Mouse (Mus musculus) thymus, adult 2 months (tissue): Measurements from ENCODE around the gene Scp2. TPM values are rescaled to one million over a fixed set of nuclear protein-coding genes. Genes with fewer than 3 reads are reported as not detected.

Experiments
- DNase-seq: peaks from one replicate; pipeline ENCODE4 v3.0.0; 2021
- H3K27ac ChIP-seq: fragments of 200-500 bp; 2 replicates; pipeline ENCODE4 v1.5.1; 2012; ENCODE audit warnings: low read length, control low read depth; ENCODE audit not compliant: control insufficient read depth, insufficient read depth
- H3K27me3 ChIP-seq: fragments of 200-500 bp; 2 replicates; pipeline ENCODE4 v1.6.1; 2012; ENCODE audit warnings: mild to moderate bottlenecking, low read length, moderate library complexity, mixed read lengths; ENCODE audit not compliant: control insufficient read depth, insufficient read depth
- H3K36me3 ChIP-seq: fragments of 200-500 bp; 2 replicates; pipeline ENCODE4 v1.6.1; 2012; ENCODE audit warnings: mild to moderate bottlenecking, low read length, moderate library complexity; ENCODE audit not compliant: control insufficient read depth, insufficient read depth
- H3K4me1 ChIP-seq: fragments of 200-500 bp; replicated peaks from 2 replicates; pipeline ENCODE4 v1.6.1; 2012; ENCODE audit warnings: low read length; ENCODE audit not compliant: control insufficient read depth, insufficient read depth
- H3K4me3 ChIP-seq: fragments of 200-500 bp; 2 replicates; pipeline ENCODE4 v1.5.1; 2012; ENCODE audit warnings: mild to moderate bottlenecking, low read length, control low read depth, moderate library complexity; ENCODE audit not compliant: control insufficient read depth, insufficient read depth
- CTCF ChIP-seq: fragments of 200-500 bp; IDR thresholded peaks from 2 replicates; pipeline ENCODE4 v1.5.1; 2012; ENCODE audit warnings: mild to moderate bottlenecking, control low read depth, low read length, moderate library complexity, borderline replicate concordance; ENCODE audit not compliant: control insufficient read depth, poor library complexity, insufficient read depth; ENCODE audit errors: extremely low read depth
- POLR2A ChIP-seq: fragments of 200-500 bp; IDR thresholded peaks from 2 replicates; pipeline ENCODE4 v1.6.1; 2012; ENCODE audit warnings: mild to moderate bottlenecking, low read length, control low read depth, moderate library complexity; ENCODE audit not compliant: control insufficient read depth, poor library complexity, insufficient read depth; ENCODE audit errors: extremely low read depth
- WGBS: fragments of 180-500 bp; shearing (Covaris S2); methylation state at CpG from one replicate; pipeline ENCODE4 v1.1.7; 2018; 5-methylcytosine and 5-hydroxymethylcytosine counted together
- polyA plus RNA-seq: library from polyadenylated mRNA; depleted of rRNA; stranded (reverse); fragments of >200 nt; gene quantifications from 2 replicates; pipeline ENCODE4 v1.2.3, GENCODE M21; 2012

Scp2 gene
- polyA plus RNA-seq, 1 experiment, result 103 TPM

DNA sequence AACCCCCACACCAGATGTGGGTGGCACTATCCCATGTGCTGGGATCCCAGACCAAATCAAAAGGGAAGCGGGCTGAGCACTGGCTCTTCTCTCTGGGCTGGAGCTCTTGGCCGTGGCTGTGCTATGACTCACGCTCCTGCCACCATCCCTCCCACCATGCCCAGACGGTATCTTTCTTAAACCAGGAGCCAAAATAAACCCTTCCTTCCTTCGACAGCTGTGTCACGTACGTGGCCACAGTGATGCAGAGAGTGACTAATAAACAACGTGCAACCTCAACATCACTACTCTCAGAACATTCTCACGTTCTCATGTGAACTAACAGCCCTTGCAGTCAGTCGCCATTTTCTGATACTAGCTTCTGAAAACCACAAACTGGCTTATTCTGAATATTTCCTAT lies 86.6 kb downstream of the Scp2 start:
- no peak overlapping the region for H3K27ac ChIP-seq
- H3K36me3 ChIP-seq, result peaks cover 34% of the 10 kb centered on the region
- H3K4me1 ChIP-seq, result no peaks in the 10 kb centered on the region
- no peak for TF ChIP-seq POLR2A
- TF ChIP-seq CTCF, result no peak
- 88% methylated on average over 10 of the region's 10 CpGs for WGBS
- no peak overlapping the region for H3K4me3 ChIP-seq
- H3K27me3 ChIP-seq, result no peaks in the 10 kb centered on the region
- no peak for DNase-seq

DNA sequence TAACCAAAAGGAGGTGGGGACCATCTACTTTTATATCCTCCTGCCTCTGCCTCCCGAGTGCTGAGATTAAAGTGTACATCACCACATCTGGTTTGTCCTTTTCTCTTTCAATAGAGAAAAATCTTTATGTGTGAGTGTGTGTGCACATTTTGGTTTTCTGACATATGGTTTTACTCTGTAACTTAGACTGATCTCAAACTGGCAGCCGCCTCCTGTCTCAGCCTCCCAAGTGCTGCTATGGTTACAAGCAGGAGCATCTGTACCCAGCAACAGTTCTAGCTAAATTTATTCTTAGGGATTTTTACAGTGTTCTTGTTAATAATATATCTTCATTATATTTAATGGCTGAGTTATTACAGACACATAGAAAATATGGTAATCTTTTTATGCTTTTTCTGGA lies 87.6 kb downstream of the Scp2 start:
- 95% methylated on average over 2 of the region's 2 CpGs for WGBS

DNA sequence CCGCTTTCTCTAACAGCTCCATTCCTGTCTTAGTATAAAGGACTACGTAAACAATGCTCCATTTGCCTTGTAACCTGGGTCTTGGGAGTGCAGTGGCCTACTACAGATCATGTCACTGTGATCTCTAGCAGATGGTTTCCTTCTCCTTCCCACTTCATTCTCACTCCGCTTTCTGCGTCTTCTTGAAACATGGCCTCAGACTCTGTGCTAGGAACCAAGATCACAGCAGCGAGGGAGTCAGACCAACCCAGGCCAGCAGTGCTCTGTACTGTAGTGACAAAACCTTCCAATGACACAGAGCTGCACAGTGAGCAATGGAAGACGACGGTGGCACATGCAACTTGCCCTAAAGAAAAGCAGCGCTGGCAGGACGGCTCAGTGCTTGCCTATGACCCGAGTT lies 88.9 kb downstream of the Scp2 start:
- 97% methylated on average over 10 of the region's 10 CpGs for WGBS
- no peak for DNase-seq
- H3K4me1 ChIP-seq, result no peaks in the 10 kb centered on the region
- TF ChIP-seq POLR2A (no peak), CTCF (no peak)
- H3K36me3 ChIP-seq, result peaks cover 36% of the 10 kb centered on the region
- H3K27me3 ChIP-seq, result no peaks in the 10 kb centered on the region
- H3K4me3 ChIP-seq, result no peak overlapping the region
- H3K27ac ChIP-seq, result no peak overlapping the region

More for the DNA sequence above, 87.6 kb downstream of the Scp2 start:
- Histone ChIP-seq H3K4me1 (no peaks in the 10 kb centered on the region), H3K27me3 (no peaks in the 10 kb centered on the region), H3K27ac (no peak overlapping the region), H3K4me3 (no peak overlapping the region), H3K36me3 (peaks cover 33% of the 10 kb centered on the region)
- no peak for TF ChIP-seq POLR2A
- TF ChIP-seq CTCF, result no peak
- DNase-seq, result no peak

DNA sequence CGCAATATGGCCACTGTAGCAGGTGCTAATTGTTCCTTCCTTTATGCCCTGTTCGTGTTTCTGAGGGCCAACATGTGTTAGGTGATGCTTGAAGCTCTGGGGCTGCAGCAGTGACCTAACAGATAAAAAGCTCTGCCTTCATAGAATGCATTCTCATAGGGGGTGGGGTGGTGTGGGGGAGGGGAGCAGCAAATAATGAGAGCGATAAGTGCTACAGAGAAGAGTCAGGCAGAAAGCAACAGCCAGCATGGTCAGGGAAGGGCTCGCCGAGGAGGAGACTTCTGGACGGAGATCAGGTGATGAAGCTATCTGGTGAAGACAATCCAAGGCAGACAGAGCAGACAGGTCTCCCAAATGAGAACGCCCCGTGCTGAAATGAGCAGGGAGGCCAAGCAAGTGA lies 92.1 kb downstream of the Scp2 start:
- Histone ChIP-seq H3K4me3 (no peak overlapping the region), H3K36me3 (peaks cover 30% of the 10 kb centered on the region), H3K27me3 (no peaks in the 10 kb centered on the region), H3K4me1 (no peaks in the 10 kb centered on the region), H3K27ac (no peak overlapping the region)
- no peak for TF ChIP-seq CTCF
- no peak for TF ChIP-seq POLR2A
- DNase-seq, result no peak
- 96% methylated on average over 8 of the region's 8 CpGs for WGBS

DNA sequence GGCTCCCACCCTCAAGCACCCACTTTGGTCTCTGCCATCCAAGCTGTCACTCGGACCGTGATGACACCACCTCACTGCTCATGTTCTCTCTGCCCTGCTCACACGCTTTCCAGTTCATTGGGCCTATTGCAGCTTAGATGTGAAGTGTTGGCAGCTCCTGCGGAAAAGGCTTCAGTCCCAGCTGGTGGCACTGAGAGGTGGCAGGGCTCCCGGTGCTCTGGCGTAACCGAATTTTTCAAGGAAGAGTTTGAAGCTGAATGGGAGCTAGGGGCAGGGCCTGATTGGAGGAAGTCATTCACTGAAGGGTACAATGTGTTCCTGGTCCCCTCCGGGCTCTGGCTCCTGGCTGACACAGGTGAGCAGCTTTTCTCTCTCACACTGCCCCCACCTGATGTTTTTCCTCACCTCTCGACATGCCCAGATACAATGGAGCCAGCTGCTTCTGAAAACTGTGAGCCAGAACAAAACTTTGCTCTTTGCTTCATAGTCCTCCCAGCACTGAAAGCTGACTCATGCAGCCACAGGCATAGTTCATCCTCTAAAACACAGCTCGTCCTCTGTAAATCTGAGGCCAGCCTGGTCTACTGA lies 93.0 kb downstream of the Scp2 start:
- WGBS, result 95% methylated on average over 10 of the region's 10 CpGs
- Histone ChIP-seq H3K27me3 (no peaks in the 10 kb centered on the region), H3K36me3 (peaks cover 34% of the 10 kb centered on the region), H3K27ac (no peak overlapping the region), H3K4me1 (no peaks in the 10 kb centered on the region), H3K4me3 (no peak overlapping the region)
- no peak for DNase-seq
- TF ChIP-seq CTCF (no peak), POLR2A (no peak)

DNA sequence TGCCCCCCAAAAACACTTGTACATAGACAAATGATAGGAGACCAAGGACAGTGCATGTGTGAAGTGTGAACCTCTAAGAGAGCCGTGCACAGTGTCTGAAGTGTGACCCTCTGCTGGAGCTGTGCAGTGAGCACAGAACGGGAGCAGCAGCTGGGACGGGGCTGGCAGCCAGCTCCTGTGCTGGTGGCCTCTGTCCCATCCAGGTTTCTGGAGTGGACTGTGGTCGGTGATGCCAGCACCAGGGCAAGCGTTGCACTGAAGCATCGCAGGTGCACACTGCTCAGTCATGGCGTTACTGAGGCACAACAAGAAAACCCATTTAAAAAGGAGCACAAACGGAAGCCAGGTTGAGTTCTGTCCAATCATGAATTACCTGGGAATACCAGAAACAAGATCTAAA lies 98.7 kb downstream of the Scp2 start:
- Histone ChIP-seq H3K27ac (no peak overlapping the region), H3K36me3 (peaks cover 16% of the 10 kb centered on the region), H3K4me1 (no peaks in the 10 kb centered on the region), H3K27me3 (no peaks in the 10 kb centered on the region), H3K4me3 (no peak overlapping the region)
- TF ChIP-seq POLR2A (no peak), CTCF (no peak)
- WGBS, result 96% methylated on average over 8 of the region's 8 CpGs
- no peak for DNase-seq

DNA sequence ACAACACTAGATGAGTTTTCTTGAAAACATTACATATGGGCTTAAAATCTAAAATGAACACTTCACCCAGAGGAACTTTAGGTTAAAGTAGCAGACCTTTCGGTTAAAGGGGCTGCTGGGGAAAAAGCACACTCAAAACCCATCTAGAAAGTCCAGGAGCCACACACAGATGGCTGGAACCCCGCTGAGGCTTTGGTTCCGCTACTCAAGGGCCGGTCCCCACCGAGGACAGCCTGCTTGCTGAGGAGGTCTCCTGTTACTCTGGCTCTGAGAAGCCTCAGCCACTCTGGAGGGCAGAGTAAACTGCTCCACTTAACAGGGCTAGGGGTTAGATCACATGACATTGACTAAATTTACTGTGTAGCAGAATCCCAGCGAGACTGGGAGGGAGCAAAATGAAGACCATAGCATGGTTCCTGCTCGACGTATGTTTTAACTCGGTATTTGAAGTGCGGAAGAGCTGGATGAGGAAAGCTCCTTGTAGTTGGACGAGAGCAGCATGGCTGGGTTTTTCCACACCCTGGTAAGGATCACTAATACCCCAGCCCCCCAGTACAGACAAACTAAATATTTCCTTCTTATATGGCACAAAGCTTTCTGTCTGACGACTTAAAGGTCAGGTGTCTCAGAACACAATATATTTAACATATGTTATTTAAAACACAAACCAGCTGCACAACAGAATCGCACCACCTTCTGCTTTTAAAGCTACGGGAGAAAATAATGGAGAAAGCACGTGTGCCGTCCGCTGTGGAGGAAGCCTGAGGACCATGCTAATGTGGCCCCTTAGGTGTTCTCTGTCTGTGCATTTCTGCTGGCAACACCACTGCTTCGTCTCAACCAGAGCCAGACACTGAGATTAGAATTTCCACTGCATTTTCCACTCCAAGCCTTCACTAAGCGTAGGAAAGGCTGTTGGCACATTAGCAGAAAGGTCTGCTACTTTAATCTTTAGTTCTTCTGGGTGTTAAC lies 99.4 kb downstream of the Scp2 start:
- TF ChIP-seq CTCF (no peak), POLR2A (no peak)
- H3K27me3 ChIP-seq, result no peaks in the 10 kb centered on the region
- no peak for DNase-seq
- H3K36me3 ChIP-seq, result peaks cover 16% of the 10 kb centered on the region
- H3K27ac ChIP-seq, result no peak overlapping the region
- H3K4me3 ChIP-seq, result no peak overlapping the region
- no peaks in the 10 kb centered on the region for H3K4me1 ChIP-seq
- 97% methylated on average over 19 of the region's 19 CpGs for WGBS
